Mouse (Mus musculus): ENCODE measurements around the gene Olfr1245. TPM values are rescaled to one million over a fixed set of nuclear protein-coding genes. Genes with fewer than 3 reads are reported as not detected.
"Not testable (repeated sequence)": the region's sequence is repeated elsewhere in the genome, so short reads cannot be mapped to it uniquely, and the experiment has no call there.

The Olfr1245 gene
- not detected in 2 replicates for polyA plus RNA-seq (2012; ENCODE audit: insufficient read depth, insufficient read length, low replicate concordance, missing spikeins)

DNA sequence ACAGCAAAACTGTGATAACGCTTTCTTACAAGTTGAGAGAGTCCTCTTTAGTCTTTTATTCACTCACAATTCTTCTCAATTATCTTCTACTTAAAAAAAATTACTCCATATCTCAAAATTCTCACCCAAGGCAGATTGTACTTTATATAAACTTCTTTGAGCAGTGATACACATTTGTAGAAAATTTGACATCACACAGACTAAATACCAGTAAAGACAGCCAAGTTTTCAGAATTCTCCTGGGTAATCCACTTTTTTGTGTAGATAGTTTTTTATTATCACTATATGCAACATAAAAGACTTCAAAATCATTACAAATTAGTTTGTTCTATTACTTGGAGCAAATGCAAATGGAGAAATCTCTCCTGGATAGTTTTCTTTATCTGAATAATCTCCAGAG lies at the start of gene Olfr1245:
Olfr1245 (minus strand) TSS at position 101 of the 400 bp plus-strand sequence.
- WGBS: 87% methylated on average over 1 of the region's 1 CpGs
- H3K27ac ChIP-seq (ENCODE audit: insufficient read depth, low read depth, low read length): no peak within 1 kb of the TSS
- H3K4me1 ChIP-seq (ENCODE audit: control insufficient read depth, insufficient read depth, low read length): no peaks in the 10 kb centered on the region
- no peak within 1 kb of the TSS for H3K4me3 ChIP-seq (ENCODE audit: insufficient read depth, low read depth, low read length)
- TF ChIP-seq CTCF (IDR thresholded peaks at IDR 0.05; ENCODE audit: insufficient read depth, low read depth, low read length) (no peak), POLR2A (IDR thresholded peaks at IDR 0.05; ENCODE audit: insufficient read depth, low read depth, low read length) (no peak)

DNA sequence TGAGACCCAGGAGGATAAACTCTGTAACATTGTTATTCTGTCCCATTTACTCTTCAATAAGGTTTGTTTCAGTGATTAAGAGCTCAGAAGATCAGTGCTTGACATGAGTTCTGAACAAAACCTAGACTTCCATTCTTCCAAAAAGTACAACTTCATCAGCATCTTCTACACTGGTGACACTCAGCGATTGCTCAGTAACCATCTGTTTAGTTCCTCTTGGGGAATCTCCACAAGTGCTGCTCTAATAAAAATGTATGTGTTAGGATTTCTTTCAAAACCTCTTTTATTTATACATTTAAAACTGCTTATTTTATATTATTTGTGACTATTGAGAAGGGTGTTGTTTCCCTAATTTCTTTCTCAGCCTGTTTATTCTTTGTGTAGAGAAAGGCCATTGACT lies 39.9 kb upstream of the Olfr1245 start, which contains the start of gene Olfr1248:
Olfr1248 (minus strand) TSS at position 101 of the 400 bp plus-strand sequence.
- H3K4me1 ChIP-seq (ENCODE audit: control insufficient read depth, insufficient read depth, low read length); H3K27ac ChIP-seq (ENCODE audit: insufficient read depth, low read depth, low read length); H3K4me3 ChIP-seq (ENCODE audit: insufficient read depth, low read depth, low read length): not testable (repeated sequence)
- WGBS: 95% methylated on average over 1 of the region's 1 CpGs

- H3K4me3 ChIP-seq (ENCODE audit: insufficient read depth, low read depth, low read length): no peak within 1 kb of the TSS
- WGBS: 98% methylated on average over 2 of the region's 2 CpGs
- H3K4me1 ChIP-seq (ENCODE audit: control insufficient read depth, insufficient read depth, low read length): no peaks in the 10 kb centered on the region
- no peak for TF ChIP-seq CTCF (IDR thresholded peaks at IDR 0.05; ENCODE audit: insufficient read depth, low read depth, low read length)
- no peak for TF ChIP-seq POLR2A (IDR thresholded peaks at IDR 0.05; ENCODE audit: insufficient read depth, low read depth, low read length)
- no peak within 1 kb of the TSS for H3K27ac ChIP-seq (ENCODE audit: insufficient read depth, low read depth, low read length)
Observed at GRCm38 (mm10) chr2:89614030-89614429, 35.8 kb upstream of the Olfr1245 start, which contains the start of gene Olfr1247. Gene Olfr1247 (minus strand): TSS chr2:89614130.

DNA sequence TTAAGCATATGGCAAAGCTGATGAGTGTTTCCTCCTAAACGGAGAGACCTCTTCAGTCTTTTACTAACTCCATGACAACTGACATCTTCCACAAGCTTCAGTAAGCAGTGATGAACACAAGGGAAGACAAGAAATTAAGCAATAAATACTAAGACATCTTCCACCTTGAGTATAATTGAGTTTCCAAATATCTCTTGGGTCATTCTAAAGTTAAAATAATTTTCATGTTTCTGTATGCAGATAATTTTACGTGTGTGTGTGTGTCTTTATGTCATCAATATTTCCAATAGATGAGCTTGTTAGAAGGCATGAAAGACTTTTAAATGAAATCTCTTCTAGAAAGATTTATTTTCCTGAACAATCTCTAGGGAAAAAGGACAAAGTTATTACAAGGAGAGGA lies 14.8 kb upstream of the Olfr1245 start, which contains the start of gene Olfr1246:
Olfr1246 (minus strand) TSS at position 101 of the 400 bp plus-strand sequence.
- H3K27ac ChIP-seq (ENCODE audit: insufficient read depth, low read depth, low read length): no peak within 1 kb of the TSS
- TF ChIP-seq CTCF (IDR thresholded peaks at IDR 0.05; ENCODE audit: insufficient read depth, low read depth, low read length) (no peak), POLR2A (IDR thresholded peaks at IDR 0.05; ENCODE audit: insufficient read depth, low read depth, low read length) (no peak)
- 83% methylated on average over 2 of the region's 2 CpGs for WGBS
- no peak within 1 kb of the TSS for H3K4me3 ChIP-seq (ENCODE audit: insufficient read depth, low read depth, low read length)
- no peaks in the 10 kb centered on the region for H3K4me1 ChIP-seq (ENCODE audit: control insufficient read depth, insufficient read depth, low read length)

GRCm38 (mm10) chr2:89562706-89563105 lies 15.5 kb downstream of the Olfr1245 start:
- not testable (repeated sequence) for H3K4me3 ChIP-seq (ENCODE audit: insufficient read depth, low read depth, low read length); H3K4me1 ChIP-seq (ENCODE audit: control insufficient read depth, insufficient read depth, low read length); H3K27ac ChIP-seq (ENCODE audit: insufficient read depth, low read depth, low read length)
- whole genome bisulfite sequencing: 58% methylated on average over 2 of the region's 2 CpGs

DNA sequence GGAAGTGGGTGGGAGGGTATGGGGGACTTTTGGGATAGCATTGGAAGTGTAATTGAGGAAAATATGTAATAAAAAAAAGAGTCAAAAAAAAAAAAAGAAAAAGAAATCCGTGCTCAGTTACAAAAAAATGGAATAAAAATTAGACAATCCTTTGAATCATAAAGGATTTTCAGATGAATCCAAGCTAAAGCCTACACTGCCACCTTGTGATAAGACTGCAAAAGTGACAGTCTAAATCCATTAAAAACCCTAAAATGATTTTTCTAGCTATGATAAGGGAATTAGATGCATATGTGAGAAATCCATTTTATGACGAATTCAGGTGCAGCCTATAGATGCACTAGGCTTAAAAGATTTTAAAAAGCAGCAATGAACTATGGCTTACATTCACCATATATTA lies 33.7 kb downstream of the Olfr1245 start:
- Histone ChIP-seq H3K27ac (ENCODE audit: insufficient read depth, low read depth, low read length) (no peak overlapping the region), H3K4me1 (ENCODE audit: control insufficient read depth, insufficient read depth, low read length) (no peaks in the 10 kb centered on the region), H3K4me3 (ENCODE audit: insufficient read depth, low read depth, low read length) (no peak overlapping the region)
- WGBS: 55% methylated on average over 2 of the region's 2 CpGs
- TF ChIP-seq POLR2A (IDR thresholded peaks at IDR 0.05; ENCODE audit: insufficient read depth, low read depth, low read length): no peak
- no peak for TF ChIP-seq CTCF (IDR thresholded peaks at IDR 0.05; ENCODE audit: insufficient read depth, low read depth, low read length)

DNA sequence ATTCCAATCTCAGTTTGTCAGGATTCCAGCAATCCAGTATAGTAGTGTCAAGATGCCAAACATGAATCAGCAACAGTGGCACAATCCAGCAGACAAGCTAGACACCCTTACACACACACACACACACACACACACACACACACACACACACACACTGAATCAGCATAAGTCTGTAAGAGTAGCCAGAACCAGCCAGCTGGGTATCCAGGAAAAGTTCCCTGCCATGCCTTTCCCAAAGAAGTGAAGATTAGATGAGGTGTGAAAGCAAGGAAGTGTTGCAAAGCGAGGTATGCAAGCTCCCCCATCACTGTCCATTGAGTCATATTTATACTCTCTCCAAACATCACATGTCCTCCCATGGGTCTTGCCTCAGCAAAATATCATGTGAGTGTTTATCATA lies 38.3 kb downstream of the Olfr1245 start:
- Histone ChIP-seq H3K27ac (ENCODE audit: insufficient read depth, low read depth, low read length) (no peak overlapping the region), H3K4me1 (ENCODE audit: control insufficient read depth, insufficient read depth, low read length) (no peaks in the 10 kb centered on the region), H3K4me3 (ENCODE audit: insufficient read depth, low read depth, low read length) (no peak overlapping the region)
- TF ChIP-seq CTCF (IDR thresholded peaks at IDR 0.05; ENCODE audit: insufficient read depth, low read depth, low read length) (no peak), POLR2A (IDR thresholded peaks at IDR 0.05; ENCODE audit: insufficient read depth, low read depth, low read length) (no peak)
- 72% methylated on average over 1 of the region's 1 CpGs for WGBS

GRCm38 (mm10) chr2:89531387-89531786 lies 46.9 kb downstream of the Olfr1245 start, which contains the start of gene Olfr1243:
Gene Olfr1243 (minus strand): TSS chr2:89531487.
- Histone ChIP-seq H3K4me3 (ENCODE audit: insufficient read depth, low read depth, low read length) (no peak within 1 kb of the TSS), H3K27ac (ENCODE audit: insufficient read depth, low read depth, low read length) (no peak within 1 kb of the TSS), H3K4me1 (ENCODE audit: control insufficient read depth, insufficient read depth, low read length) (no peaks in the 10 kb centered on the region)
- TF ChIP-seq POLR2A (IDR thresholded peaks at IDR 0.05; ENCODE audit: insufficient read depth, low read depth, low read length): no peak
- no peak for TF ChIP-seq CTCF (IDR thresholded peaks at IDR 0.05; ENCODE audit: insufficient read depth, low read depth, low read length)
- WGBS: 89% methylated on average over 1 of the region's 1 CpGs

Other genes with a start within 250 kb of the Olfr1245 start
- not detected in 2 replicates for gene Olfr1232, start 248.8 kb downstream of the Olfr1245 start, polyA plus RNA-seq (2012; ENCODE audit: insufficient read depth, insufficient read length, low replicate concordance, missing spikeins)
- gene Olfr1233, start 236.0 kb downstream of the Olfr1245 start, polyA plus RNA-seq (2012; ENCODE audit: insufficient read depth, insufficient read length, low replicate concordance, missing spikeins): not detected in 2 replicates
- not detected in 2 replicates for gene Olfr1234, start 213.6 kb downstream of the Olfr1245 start, polyA plus RNA-seq (2012; ENCODE audit: insufficient read depth, insufficient read length, low replicate concordance, missing spikeins)
- gene Olfr1238, start 168.8 kb downstream of the Olfr1245 start, polyA plus RNA-seq (2012; ENCODE audit: insufficient read depth, insufficient read length, low replicate concordance, missing spikeins): not detected in 2 replicates
- not detected in 2 replicates for gene Olfr1239, start 158.0 kb downstream of the Olfr1245 start, polyA plus RNA-seq (2012; ENCODE audit: insufficient read depth, insufficient read length, low replicate concordance, missing spikeins)
- not detected in 2 replicates for gene Olfr1240, start 135.4 kb downstream of the Olfr1245 start, polyA plus RNA-seq (2012; ENCODE audit: insufficient read depth, insufficient read length, low replicate concordance, missing spikeins)
- not detected in 2 replicates for gene Olfr1241, start 91.3 kb downstream of the Olfr1245 start, polyA plus RNA-seq (2012; ENCODE audit: insufficient read depth, insufficient read length, low replicate concordance, missing spikeins)
- gene Olfr1242, start 80.1 kb downstream of the Olfr1245 start, polyA plus RNA-seq (2012; ENCODE audit: insufficient read depth, insufficient read length, low replicate concordance, missing spikeins): not detected in 2 replicates
- gene Olfr1243, start 47.0 kb downstream of the Olfr1245 start, polyA plus RNA-seq (2012; ENCODE audit: insufficient read depth, insufficient read length, low replicate concordance, missing spikeins): not detected in 2 replicates
- gene Olfr1246, start 14.7 kb upstream of the Olfr1245 start, polyA plus RNA-seq (2012; ENCODE audit: insufficient read depth, insufficient read length, low replicate concordance, missing spikeins): not detected in 2 replicates
- not detected in 2 replicates for gene Olfr1247, start 35.7 kb upstream of the Olfr1245 start, polyA plus RNA-seq (2012; ENCODE audit: insufficient read depth, insufficient read length, low replicate concordance, missing spikeins)
- not detected in 2 replicates for gene Olfr1248, start 39.8 kb upstream of the Olfr1245 start, polyA plus RNA-seq (2012; ENCODE audit: insufficient read depth, insufficient read length, low replicate concordance, missing spikeins)
- gene Olfr1249, start 56.5 kb upstream of the Olfr1245 start, polyA plus RNA-seq (2012; ENCODE audit: insufficient read depth, insufficient read length, low replicate concordance, missing spikeins): not detected in 2 replicates
- gene Olfr1250, start 83.0 kb upstream of the Olfr1245 start, polyA plus RNA-seq (2012; ENCODE audit: insufficient read depth, insufficient read length, low replicate concordance, missing spikeins): not detected in 2 replicates
- gene Olfr1251, start 93.5 kb upstream of the Olfr1245 start, polyA plus RNA-seq (2012; ENCODE audit: insufficient read depth, insufficient read length, low replicate concordance, missing spikeins): not detected in 2 replicates
- not detected in 2 replicates for gene Olfr1252, start 146.6 kb upstream of the Olfr1245 start, polyA plus RNA-seq (2012; ENCODE audit: insufficient read depth, insufficient read length, low replicate concordance, missing spikeins)
- gene Olfr1253, start 178.6 kb upstream of the Olfr1245 start, polyA plus RNA-seq (2012; ENCODE audit: insufficient read depth, insufficient read length, low replicate concordance, missing spikeins): not detected in 2 replicates
- gene Olfr1254, start 215.2 kb upstream of the Olfr1245 start, polyA plus RNA-seq (2012; ENCODE audit: insufficient read depth, insufficient read length, low replicate concordance, missing spikeins): not detected in 2 replicates
- gene Olfr1255, start 233.6 kb upstream of the Olfr1245 start, polyA plus RNA-seq (2012; ENCODE audit: insufficient read depth, insufficient read length, low replicate concordance, missing spikeins): not detected in 2 replicates